Mouse (Mus musculus) left cerebral cortex, postnatal 14 days (tissue): ENCODE results near the gene Dtx4. TPM values are rescaled to one million over a fixed set of nuclear protein-coding genes. Genes with fewer than 3 reads are reported as not detected.

ENCODE experiments used
- DNase-seq, 2 experiments: peaks; one replicate each; pipeline ENCODE4 v3.0.0; 2021 to 2022; ENCODE audit warnings: low spot score in 2 of 2, mixed read lengths in 1 of 2
- intact Hi-C: fragments of 180-260 bp; cut with DNase I; formaldehyde crosslinking; loops from one replicate; pipeline ENCODE4 v1.15.1; 2025
- total RNA-seq, 2 experiments: library from RNA; stranded (reverse); gene quantifications; 2 replicates each; pipeline ENCODE4 v1.2.3; 2021

Gene Dtx4
- total RNA-seq, 2 experiments from 2014 or later: 46.5 to 52.1 TPM

DNA sequence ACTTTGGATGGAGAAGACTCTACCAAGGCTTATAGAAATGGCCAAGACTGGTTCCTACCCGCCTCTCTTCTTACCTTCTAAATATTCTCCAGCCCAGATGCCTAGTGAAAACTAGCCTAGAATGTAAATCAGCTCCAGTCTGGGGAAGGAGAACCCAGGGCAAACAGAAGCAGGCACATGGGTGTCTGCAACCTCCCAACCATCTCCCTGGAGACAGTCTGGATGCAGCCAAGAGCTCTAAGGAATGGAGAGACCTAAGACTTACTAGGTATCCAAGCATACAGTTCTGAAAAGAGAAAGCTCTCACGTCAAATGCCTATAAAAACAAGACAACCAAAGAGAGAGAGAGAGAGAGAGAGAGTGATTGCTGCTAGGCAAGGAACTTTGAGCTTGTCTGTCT lies 3.3 kb downstream of the Dtx4 start:
- intact Hi-C loops: loop anchor here (5.0 kb wide), 1 partner anchor 366 kb away; no protein-coding TSS in a partner anchor
- no peak for DNase-seq

GRCm38 (mm10) chr19:12496241-12496640 lies 5.0 kb downstream of the Dtx4 start:
- no peak for DNase-seq
- intact Hi-C loops: loop anchor here (5.0 kb wide), 1 partner anchor 364 kb away; no protein-coding TSS in a partner anchor

GRCm38 (mm10) chr19:12494972-12495535 lies 6.2 kb downstream of the Dtx4 start:
- intact Hi-C loops: loop anchor here (5.0 kb wide), 1 partner anchor 363 kb away; no protein-coding TSS in a partner anchor
- no peak for DNase-seq

GRCm38 (mm10) chr19:12494187-12494458 lies 7.1 kb downstream of the Dtx4 start:
- intact Hi-C loops: no loop called here
- no peak for DNase-seq

- DNase-seq: no peak
- intact Hi-C loops: no loop called here
Observed at GRCm38 (mm10) chr19:12493453-12494186, 7.6 kb downstream of the Dtx4 start.

DNA sequence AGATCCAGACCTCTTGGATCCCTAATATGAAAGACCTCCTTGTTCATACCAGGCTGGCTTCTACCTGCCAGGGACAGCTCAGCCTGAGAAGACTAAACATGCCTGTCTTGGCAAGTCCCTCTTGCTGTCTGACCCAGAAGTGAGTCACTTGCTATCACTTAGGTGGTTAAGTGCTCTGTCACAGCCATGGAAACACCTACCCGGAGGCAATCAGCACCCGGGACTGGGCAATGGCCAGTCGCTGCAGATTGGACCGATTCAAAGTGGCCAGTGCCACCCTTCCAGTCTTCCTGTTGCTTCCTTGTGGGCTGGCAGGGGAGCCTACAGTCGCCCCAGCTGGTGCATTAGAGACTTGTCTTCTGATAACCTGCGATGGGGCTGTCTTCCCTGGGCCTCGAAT lies 9.6 kb downstream of the Dtx4 start:
- no peak for DNase-seq
- intact Hi-C loops: no loop called here

- DNase-seq: no peak
- intact Hi-C loops: no loop called here
Observed at GRCm38 (mm10) chr19:12489675-12490570, 11.3 kb downstream of the Dtx4 start.

DNA sequence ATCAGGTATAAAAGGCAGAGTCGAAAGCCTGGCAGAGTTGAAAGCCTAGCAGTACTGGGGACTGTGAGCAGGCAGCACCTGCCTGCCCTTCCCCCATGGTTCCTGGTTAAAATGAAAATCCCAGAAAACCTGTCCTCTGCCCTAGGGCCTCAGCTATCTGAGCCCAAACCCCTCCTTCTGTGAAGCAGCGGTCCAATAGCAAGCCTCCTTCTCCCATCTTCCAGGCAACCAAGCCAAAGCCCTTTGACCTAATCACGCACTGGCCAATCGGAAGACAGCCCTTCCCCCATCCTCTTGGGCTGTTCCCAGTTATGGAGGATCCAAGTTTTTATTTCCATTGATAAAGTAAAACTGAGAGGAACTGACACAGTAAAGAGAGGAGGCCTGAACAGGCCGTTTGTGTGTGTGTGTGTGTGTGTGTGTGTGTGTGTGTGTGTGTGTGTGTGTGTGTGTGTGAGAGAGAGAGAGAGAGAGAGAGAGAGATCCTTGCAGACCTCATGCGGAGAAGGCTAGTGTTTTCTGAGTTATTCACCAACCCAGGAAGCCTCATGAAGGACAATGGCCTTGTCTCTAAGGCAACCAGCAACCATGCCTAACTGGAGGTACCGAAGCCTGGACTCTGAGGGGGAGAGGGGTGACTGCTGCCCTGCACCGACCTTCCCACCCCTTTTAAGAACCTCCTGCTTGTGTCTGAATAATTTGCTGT lies 12.1 kb downstream of the Dtx4 start:
- intact Hi-C loops: no loop called here
- no peak for DNase-seq

DNA sequence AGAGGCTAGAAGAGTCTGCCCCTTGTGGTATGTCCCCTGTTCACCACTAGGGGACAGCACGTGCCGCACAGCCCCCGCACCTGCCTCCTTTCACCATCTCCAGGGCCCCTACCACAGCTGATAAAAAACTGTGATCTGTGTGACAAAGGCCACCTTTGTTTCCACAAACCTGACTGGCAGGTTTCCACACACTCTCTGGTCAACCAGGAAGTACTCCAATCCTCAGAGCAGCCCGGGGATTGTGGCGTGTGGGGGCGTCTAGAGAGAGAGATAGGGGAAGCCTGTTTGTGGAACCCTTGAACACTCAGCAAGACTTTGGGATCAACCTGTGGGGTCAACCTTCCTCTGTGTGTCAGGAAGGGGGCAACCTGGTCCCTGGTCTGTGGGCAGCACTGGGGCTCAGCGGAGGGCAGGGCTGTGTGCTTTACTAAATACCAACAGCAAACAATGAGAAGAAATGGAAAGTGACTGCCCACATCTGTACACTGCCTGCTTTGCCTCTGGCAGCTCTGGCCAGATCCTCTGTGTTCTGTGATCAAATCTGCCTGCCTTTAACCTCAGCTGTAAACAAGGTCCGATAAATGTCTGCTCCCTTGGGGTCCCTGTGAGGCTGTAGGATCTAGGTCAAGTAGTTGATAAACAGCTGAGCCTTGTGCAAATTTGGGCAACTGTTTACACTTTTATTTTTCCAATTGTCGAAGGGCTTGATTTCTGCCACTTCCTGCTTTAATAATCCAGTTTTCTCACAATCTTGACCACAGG lies 12.9 kb downstream of the Dtx4 start:
- intact Hi-C loops: no loop called here
- DNase-seq: no peak

DNA sequence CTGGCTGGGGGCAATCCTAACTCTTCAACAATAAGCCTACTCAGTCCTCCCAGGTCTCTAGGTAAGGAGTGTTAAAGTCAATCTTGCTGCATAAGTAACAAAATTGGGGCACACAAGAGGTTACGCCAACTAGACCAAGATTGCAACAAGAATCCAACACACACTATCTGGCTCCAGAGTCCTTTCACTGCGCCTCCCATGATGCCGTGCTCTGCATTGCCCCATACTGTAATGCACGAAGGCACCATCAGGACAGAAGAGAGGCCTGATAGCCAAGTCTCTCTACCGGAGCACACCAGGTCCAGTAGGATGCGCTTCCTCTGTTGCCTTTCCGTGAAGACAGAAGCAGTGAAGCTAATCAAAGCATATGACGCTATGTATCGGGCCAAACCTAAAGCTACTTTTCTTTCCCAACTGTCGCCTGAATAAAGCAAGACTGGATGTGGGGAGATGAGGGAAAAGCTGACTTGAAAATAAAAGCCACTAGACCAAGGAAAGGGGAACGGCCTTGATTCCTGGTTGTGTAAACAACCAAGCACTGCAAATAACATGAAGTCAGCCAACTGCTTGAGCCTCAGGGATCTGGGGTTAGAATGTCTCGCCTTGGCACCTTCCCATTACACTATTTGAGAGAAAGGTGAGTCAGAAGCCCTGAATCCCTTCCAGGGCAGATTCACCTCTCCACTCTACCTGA lies 13.6 kb downstream of the Dtx4 start:
- intact Hi-C loops: no loop called here

DNA sequence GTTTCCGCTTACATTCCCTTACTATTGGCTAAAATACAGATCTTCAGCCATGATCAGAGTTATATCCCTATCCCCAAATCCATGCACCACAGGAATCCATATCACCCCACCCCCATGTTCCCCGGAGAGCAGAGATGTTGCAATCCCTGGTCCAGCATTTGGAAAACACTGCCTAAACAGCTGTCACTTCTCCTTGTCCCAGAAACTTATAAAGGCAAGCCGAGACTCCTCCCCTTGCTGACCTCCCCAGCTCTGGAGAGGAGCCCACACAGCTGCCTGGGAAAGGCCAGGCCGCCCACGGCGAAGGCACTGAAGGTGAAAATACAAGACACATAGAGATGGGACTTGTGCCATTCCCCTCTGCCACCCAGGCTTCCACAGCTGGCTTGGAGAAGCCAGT lies 14.4 kb downstream of the Dtx4 start:
- intact Hi-C loops: no loop called here
- DNase-seq: peak in 1 of 2 experiments; percentile 40

More for the DNA sequence above, 13.6 kb downstream of the Dtx4 start:
- no peak for DNase-seq

DNA sequence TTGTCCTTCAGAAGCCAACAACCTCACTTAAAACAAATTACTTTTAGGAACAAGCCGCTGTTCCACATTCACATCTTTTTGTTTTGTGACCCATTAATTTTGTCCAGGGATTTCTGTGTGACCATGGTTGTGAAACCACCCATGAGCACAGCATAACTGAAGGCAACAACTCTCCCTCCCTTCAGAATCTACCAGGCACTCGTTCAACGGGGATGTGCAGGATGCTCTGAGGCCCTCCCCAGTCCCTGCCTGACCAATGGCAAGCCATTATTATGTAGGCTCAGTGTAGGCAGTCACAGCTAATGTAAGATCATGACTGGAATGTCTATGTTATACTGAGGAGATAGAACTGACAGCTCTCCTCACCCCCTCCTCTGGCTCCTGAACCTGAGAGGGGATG lies 15.6 kb downstream of the Dtx4 start:
- intact Hi-C loops: no loop called here
- no peak for DNase-seq

- intact Hi-C loops: no loop called here
- no peak for DNase-seq
Observed at GRCm38 (mm10) chr19:12485223-12485622, 16.0 kb downstream of the Dtx4 start.

DNA sequence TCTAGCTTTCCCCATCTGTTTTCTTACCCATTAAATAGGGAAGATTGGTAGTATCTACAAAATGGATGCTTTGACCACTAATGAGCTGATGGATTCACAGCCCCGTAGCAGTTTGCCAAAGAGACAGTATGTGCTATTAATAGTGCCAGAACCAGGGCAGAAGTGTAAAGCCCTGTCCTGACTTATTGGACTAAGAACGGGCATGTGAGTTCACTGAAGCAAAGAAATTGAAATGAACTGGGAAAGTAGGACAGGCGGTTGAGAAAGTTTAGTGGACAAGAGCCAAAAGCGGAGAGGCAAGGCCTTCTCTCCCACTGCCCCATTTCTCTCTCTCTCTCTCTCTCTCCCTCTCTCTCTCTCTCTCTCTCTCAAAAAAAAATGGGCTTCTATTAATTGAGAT lies 17.0 kb downstream of the Dtx4 start:
- intact Hi-C loops: no loop called here
- DNase-seq: no peak

DNA sequence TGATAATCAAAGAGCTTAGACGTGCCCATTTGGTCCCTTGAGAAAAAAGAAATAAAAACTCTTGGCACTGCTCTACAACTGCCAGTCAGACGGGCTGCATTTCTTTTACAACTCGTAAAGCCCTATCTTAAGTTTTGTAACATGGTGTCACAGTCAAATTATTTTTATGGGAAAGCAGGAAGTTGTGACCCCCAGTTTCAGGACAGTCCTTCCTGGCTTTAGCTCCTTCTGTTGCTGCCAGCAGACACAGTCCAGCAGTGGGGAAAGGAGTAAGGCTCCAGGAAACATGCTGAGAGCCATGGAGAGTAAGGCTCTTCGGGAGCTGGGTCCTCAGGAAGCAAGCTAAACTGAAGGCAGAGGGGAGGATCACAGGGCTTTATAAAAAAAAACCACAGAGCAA lies 17.5 kb downstream of the Dtx4 start:
- intact Hi-C loops: no loop called here
- DNase-seq: no peak

DNA sequence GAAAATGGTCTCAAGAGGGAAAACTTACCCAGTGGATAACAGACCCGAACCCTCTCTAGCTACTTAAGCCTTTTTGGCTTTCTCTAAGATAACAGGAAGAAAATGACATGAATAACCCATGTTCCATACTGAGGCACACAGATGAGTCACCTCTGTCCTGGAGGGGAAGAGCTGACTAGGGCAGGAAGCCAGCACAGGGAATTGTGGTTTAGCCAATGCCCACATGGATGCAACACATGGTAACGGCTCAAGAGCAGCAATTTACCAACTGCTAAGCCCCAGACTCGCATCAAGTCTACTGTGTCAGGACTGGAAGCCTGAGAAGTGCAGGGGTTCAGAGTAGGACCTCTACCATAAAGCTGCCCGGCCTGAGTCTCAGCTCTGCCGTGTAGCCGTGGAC lies 22.9 kb downstream of the Dtx4 start:
- intact Hi-C loops: no loop called here
- DNase-seq: no peak

GRCm38 (mm10) chr19:12476721-12477270 lies 24.5 kb downstream of the Dtx4 start:
- intact Hi-C loops: no loop called here
- DNase-seq: no peak
